ENCODE assay signal across 9 mouse cellular contexts in genomic region chr19:57136228-57136627, GRCm38 (mm10).
DNase-seq lines count a peak whose midpoint lies in the region; ATAC-seq and TF ChIP-seq lines count a peak whose summit lies in the region.
"Had no signal": no experiment of that assay in that cellular context is flagged by ENCODE, and none has a peak within 500 bp of the region (broad histone marks: within the 10 kb centered on the region; RNA-seq: fewer than 3 reads in every experiment).

No protein-coding gene starts in this region.

- peaks cover 8% of the 10 kb centered on the region; the same call in 1 of the 2 replicates for H3K27me3 ChIP-seq in embryonic facial prominence, embryonic 10.5 days (replicated peaks; ENCODE audit: low read depth, poor library complexity, severe bottlenecking)
- H3K27me3 ChIP-seq in limb, embryonic 14.5 days (ENCODE audit: control insufficient read depth, insufficient read depth, low read length) = no peaks in the 10 kb centered on the region; the same call in 1 of the 2 replicates
- H3K27me3 ChIP-seq in thymus, adult 2 months (ENCODE audit: control insufficient read depth, insufficient read depth, low read length) = no peaks in the 10 kb centered on the region

- WGBS in embryonic facial prominence, embryonic 10.5 days = 35% methylated on average over 7 of the region's 7 CpGs
- 51% methylated on average over 7 of the region's 7 CpGs for WGBS in limb, embryonic 14.5 days
- WGBS in thymus, adult 2 months = 60% methylated on average over 7 of the region's 7 CpGs

- H3K27ac ChIP-seq in embryonic facial prominence, embryonic 10.5 days (replicated peaks) = no peak overlapping the region
- H3K27ac ChIP-seq in limb, embryonic 14.5 days (replicated peaks; ENCODE audit: low read depth, low read length) = no peak overlapping the region
- H3K27ac ChIP-seq in thymus, adult 2 months (ENCODE audit: control insufficient read depth, insufficient read depth, low read length) = no peak overlapping the region
- H3K27ac ChIP-seq: limb, embryonic 13.5 days had no signal

- no peaks in the 10 kb centered on the region for H3K36me3 ChIP-seq in embryonic facial prominence, embryonic 10.5 days (replicated peaks)
- H3K36me3 ChIP-seq in limb, embryonic 14.5 days (ENCODE audit: control insufficient read depth, insufficient read depth, low read length) = no peaks in the 10 kb centered on the region
- H3K36me3 ChIP-seq in thymus, adult 2 months (ENCODE audit: control insufficient read depth, insufficient read depth, low read length) = no peaks in the 10 kb centered on the region
- H3K36me3 ChIP-seq: limb, embryonic 13.5 days had no signal

- intact Hi-C loops in left cerebral cortex, postnatal 4 days (cut with DNase I) = loop anchor here (10.0 kb wide), 1 partner anchor 71 kb away; no protein-coding TSS in a partner anchor
- intact Hi-C loops in heart, postnatal 14 days (cut with DNase I) = loop anchor here (1.0 to 10.0 kb wide), 3 partner anchors 70 to 319 kb away; partner anchors contain the start of gene Trub1

- no peak overlapping the region for H3K4me3 ChIP-seq in embryonic facial prominence, embryonic 10.5 days
- H3K4me3 ChIP-seq in limb, embryonic 14.5 days (replicated peaks; ENCODE audit: low read length) = no peak overlapping the region
- H3K4me3 ChIP-seq in thymus, adult 2 months (ENCODE audit: control insufficient read depth, insufficient read depth, low read length) = no peak overlapping the region
- H3K4me3 ChIP-seq: limb, embryonic 13.5 days had no signal

- no peak overlapping the region for H3K9ac ChIP-seq in limb, embryonic 14.5 days (ENCODE audit: low read depth, low read length, severe bottlenecking)
- H3K9ac ChIP-seq: limb, embryonic 13.5 days had no signal

- TF ChIP-seq CTCF in thymus, adult 2 months (IDR thresholded peaks at IDR 0.05; ENCODE audit: borderline replicate concordance, control insufficient read depth, extremely low read depth, insufficient read depth, low read length, poor library complexity) = peak; percentile 43; the same call in 1 of the 2 replicates

- H3K4me1 ChIP-seq in embryonic facial prominence, embryonic 10.5 days = peaks cover 33% of the 10 kb centered on the region
- peaks cover 28% of the 10 kb centered on the region for H3K4me1 ChIP-seq in limb, embryonic 14.5 days (ENCODE audit: control insufficient read depth, insufficient read depth, low read length)
- peaks cover 45% of the 10 kb centered on the region for H3K4me1 ChIP-seq in thymus, adult 2 months (replicated peaks; ENCODE audit: control insufficient read depth, insufficient read depth, low read length)

- ATAC-seq in limb, embryonic 14.5 days (ENCODE audit: low FRiP score, low read depth) = peak; percentile 42; the same call in 1 of the 2 replicates
- 0 out of 2 replicates have a peak, but pooled peaks have one; percentile 34 for ATAC-seq in monocyte, adult 5-6 weeks (replicated peaks; ENCODE audit: insufficient number of reproducible peaks, low FRiP score, low TSS enrichment, poor library complexity, severe bottlenecking)

- DNase-seq in left cerebral cortex, postnatal 4 days = peak; percentile 81
- no peak for DNase-seq in left cerebral cortex, adult 11 months (ENCODE audit: low spot score)
- peak; percentile 89 for DNase-seq in adrenal gland, postnatal 14 days
- DNase-seq in embryonic facial prominence, embryonic 10.5 days (ENCODE audit: low spot score) = peak; percentile 76
- DNase-seq in heart, postnatal 14 days = peak; percentile 61 to 82
- DNase-seq in limb, embryonic 14.5 days (ENCODE audit: low spot score) = peak; percentile 78
- DNase-seq in thymus, adult 2 months = peak; percentile 79

- H3K9me3 ChIP-seq in embryonic facial prominence, embryonic 10.5 days = no peaks in the 10 kb centered on the region
- no peaks in the 10 kb centered on the region for H3K9me3 ChIP-seq in limb, embryonic 14.5 days (ENCODE audit: control insufficient read depth, low read length)
- H3K9me3 ChIP-seq: limb, embryonic 13.5 days had no signal

- no peak for TF ChIP-seq POLR2A in limb, embryonic 14.5 days (IDR thresholded peaks at IDR 0.05; ENCODE audit: borderline replicate concordance, extremely low read depth, insufficient read depth, insufficient read length)
- no peak for TF ChIP-seq POLR2A in thymus, adult 2 months (IDR thresholded peaks at IDR 0.05; ENCODE audit: control insufficient read depth, extremely low read depth, insufficient read depth, low read length, poor library complexity)

- H3K4me2 ChIP-seq in limb, embryonic 14.5 days (replicated peaks; ENCODE audit: low read depth, low read length, severe bottlenecking) = no peak overlapping the region
- H3K4me2 ChIP-seq: limb, embryonic 13.5 days had no signal
